Mouse (Mus musculus) neural tube, embryonic 12.5 days (tissue): ENCODE data around the gene Mrps7. TPM values are rescaled to one million over a fixed set of nuclear protein-coding genes. Genes with fewer than 3 reads are reported as not detected.

Experiments
- ATAC-seq: fragments of 200-750 bp; cut with Nextera tagmentation; 2 replicates; pipeline ENCODE4 v1.8.0; 2017; ENCODE audit warnings: low read depth, mild to moderate bottlenecking, moderate TSS enrichment, moderate library complexity; ENCODE audit not compliant: low FRiP score
- H3K27ac ChIP-seq: fragments of 300-500 bp; sonication (generic); 2 replicates; pipeline ENCODE4 v1.5.1; 2016
- H3K27me3 ChIP-seq: fragments of 300-500 bp; sonication (generic); replicated peaks from 2 replicates; pipeline ENCODE4 v1.6.1; 2016; ENCODE audit warnings: mild to moderate bottlenecking
- H3K36me3 ChIP-seq: fragments of 300-500 bp; sonication (generic); 2 replicates; pipeline ENCODE4 v1.6.1; 2016; ENCODE audit warnings: mild to moderate bottlenecking
- H3K4me1 ChIP-seq: fragments of 300-500 bp; sonication (generic); 2 replicates; pipeline ENCODE4 v1.6.1; 2016
- H3K4me2 ChIP-seq: fragments of 300-500 bp; sonication (generic); replicated peaks from 2 replicates; pipeline ENCODE4 v1.6.1; 2016; ENCODE audit warnings: mild to moderate bottlenecking
- H3K4me3 ChIP-seq: fragments of 300-500 bp; sonication (generic); 2 replicates; pipeline ENCODE4 v1.5.1; 2016
- H3K9ac ChIP-seq: fragments of 300-500 bp; sonication (generic); 2 replicates; pipeline ENCODE4 v1.6.1; 2016; ENCODE audit warnings: mild to moderate bottlenecking
- H3K9me3 ChIP-seq: fragments of 300-500 bp; sonication (generic); 2 replicates; pipeline ENCODE4 v1.6.1; 2016; ENCODE audit warnings: mild to moderate bottlenecking
- WGBS: fragments of 180-500 bp; shearing (Covaris S2); methylation state at CpG from one replicate; pipeline ENCODE4 v1.1.7; 2016; 5-methylcytosine and 5-hydroxymethylcytosine counted together
- polyA plus RNA-seq: library from polyadenylated mRNA; unstranded; fragments of >200 nt; fragmentation: Nextera tagmentation; extraction: Ambion mirVana; gene quantifications from 2 replicates; pipeline ENCODE4 v1.2.1, GENCODE M21; 2016

Mrps7 gene
- polyA plus RNA-seq, 1 experiment from 2014 or later = 85.2 TPM

GRCm38 (mm10) chr11:115634109-115634508 is 30.4 kb downstream of the Mrps7 start:
- Histone ChIP-seq H3K4me2 (no peak overlapping the region), H3K27ac (no peak overlapping the region), H3K4me3 (no peak overlapping the region), H3K9ac (no peak overlapping the region), H3K27me3 (no peaks in the 10 kb centered on the region), H3K4me1 (no peaks in the 10 kb centered on the region), H3K36me3 (no peaks in the 10 kb centered on the region), H3K9me3 (no peaks in the 10 kb centered on the region)
- WGBS = 70% methylated on average over 4 of the region's 4 CpGs
- ATAC-seq = no peak

GRCm38 (mm10) chr11:115635041-115635440 is 31.3 kb downstream of the Mrps7 start:
- WGBS = 86% methylated on average over 8 of the region's 8 CpGs
- no peak for ATAC-seq

DNA sequence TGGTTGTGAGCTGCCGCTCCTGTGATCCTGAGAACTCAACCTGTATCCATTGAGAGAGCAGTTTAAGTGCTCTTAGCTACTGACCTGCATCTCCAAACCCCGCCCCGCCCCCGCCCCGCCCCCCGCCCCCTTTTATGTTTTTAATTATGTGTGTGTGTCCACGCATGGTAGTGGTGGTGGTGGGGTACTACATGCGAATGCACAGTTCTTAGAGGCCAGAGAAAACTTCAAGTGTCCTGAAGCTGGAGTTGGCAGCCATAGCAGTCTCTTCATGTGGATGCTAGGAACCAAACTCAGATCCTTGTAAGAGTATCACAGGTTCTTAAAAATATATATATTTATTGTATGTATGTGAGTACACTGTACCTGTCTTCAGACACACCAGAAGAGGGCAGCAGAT is 31.8 kb downstream of the Mrps7 start:
- Histone ChIP-seq H3K4me1 (no peaks in the 10 kb centered on the region), H3K27ac (no peak overlapping the region), H3K27me3 (no peaks in the 10 kb centered on the region), H3K9me3 (no peaks in the 10 kb centered on the region), H3K9ac (no peak overlapping the region), H3K4me3 (no peak overlapping the region), H3K36me3 (no peaks in the 10 kb centered on the region), H3K4me2 (no peak overlapping the region)
- ATAC-seq = no peak
- WGBS = 67% methylated on average over 8 of the region's 8 CpGs

More at GRCm38 (mm10) chr11:115635041-115635440, 31.3 kb downstream of the Mrps7 start:
- Histone ChIP-seq H3K36me3 (no peaks in the 10 kb centered on the region), H3K9me3 (no peaks in the 10 kb centered on the region), H3K27me3 (no peaks in the 10 kb centered on the region), H3K4me1 (no peaks in the 10 kb centered on the region), H3K9ac (no peak overlapping the region), H3K4me3 (no peak overlapping the region), H3K27ac (no peak overlapping the region), H3K4me2 (no peak overlapping the region)

- no peaks in the 10 kb centered on the region for H3K27me3 ChIP-seq
- WGBS = 80% methylated on average over 3 of the region's 3 CpGs
- ATAC-seq = no peak
- no peak overlapping the region for H3K4me3 ChIP-seq
- no peak overlapping the region for H3K27ac ChIP-seq
- H3K9me3 ChIP-seq = no peaks in the 10 kb centered on the region
- no peaks in the 10 kb centered on the region for H3K4me1 ChIP-seq
- H3K9ac ChIP-seq = no peak overlapping the region
- H3K4me2 ChIP-seq = no peak overlapping the region
- no peaks in the 10 kb centered on the region for H3K36me3 ChIP-seq
Measured at GRCm38 (mm10) chr11:115636960-115637359, 33.2 kb downstream of the Mrps7 start.

GRCm38 (mm10) chr11:115638498-115639409 is 35.0 kb downstream of the Mrps7 start:
- H3K4me3 ChIP-seq = no peak overlapping the region
- H3K9ac ChIP-seq = no peak overlapping the region
- 83% methylated on average over 5 of the region's 5 CpGs for WGBS
- H3K27me3 ChIP-seq = no peaks in the 10 kb centered on the region
- H3K27ac ChIP-seq = no peak overlapping the region
- peaks cover 11% of the 10 kb centered on the region for H3K36me3 ChIP-seq
- no peaks in the 10 kb centered on the region for H3K4me1 ChIP-seq
- no peaks in the 10 kb centered on the region for H3K9me3 ChIP-seq
- no peak overlapping the region for H3K4me2 ChIP-seq
- no peak for ATAC-seq

- Histone ChIP-seq H3K27ac (no peak overlapping the region), H3K27me3 (no peaks in the 10 kb centered on the region), H3K4me3 (no peak overlapping the region), H3K36me3 (peaks cover 17% of the 10 kb centered on the region), H3K4me1 (no peaks in the 10 kb centered on the region), H3K9ac (no peak overlapping the region), H3K9me3 (no peaks in the 10 kb centered on the region), H3K4me2 (no peak overlapping the region)
- WGBS = 81% methylated on average over 4 of the region's 4 CpGs
- ATAC-seq = no peak
Measured at GRCm38 (mm10) chr11:115639540-115639939, 35.8 kb downstream of the Mrps7 start.

- Histone ChIP-seq H3K27me3 (no peaks in the 10 kb centered on the region), H3K9ac (no peak overlapping the region), H3K9me3 (no peaks in the 10 kb centered on the region), H3K4me3 (no peak overlapping the region), H3K27ac (no peak overlapping the region), H3K4me2 (no peak overlapping the region), H3K4me1 (no peaks in the 10 kb centered on the region), H3K36me3 (peaks cover 23% of the 10 kb centered on the region)
- no peak for ATAC-seq
- 86% methylated on average over 3 of the region's 4 CpGs for WGBS
Measured at GRCm38 (mm10) chr11:115640311-115640828, 36.6 kb downstream of the Mrps7 start.

DNA sequence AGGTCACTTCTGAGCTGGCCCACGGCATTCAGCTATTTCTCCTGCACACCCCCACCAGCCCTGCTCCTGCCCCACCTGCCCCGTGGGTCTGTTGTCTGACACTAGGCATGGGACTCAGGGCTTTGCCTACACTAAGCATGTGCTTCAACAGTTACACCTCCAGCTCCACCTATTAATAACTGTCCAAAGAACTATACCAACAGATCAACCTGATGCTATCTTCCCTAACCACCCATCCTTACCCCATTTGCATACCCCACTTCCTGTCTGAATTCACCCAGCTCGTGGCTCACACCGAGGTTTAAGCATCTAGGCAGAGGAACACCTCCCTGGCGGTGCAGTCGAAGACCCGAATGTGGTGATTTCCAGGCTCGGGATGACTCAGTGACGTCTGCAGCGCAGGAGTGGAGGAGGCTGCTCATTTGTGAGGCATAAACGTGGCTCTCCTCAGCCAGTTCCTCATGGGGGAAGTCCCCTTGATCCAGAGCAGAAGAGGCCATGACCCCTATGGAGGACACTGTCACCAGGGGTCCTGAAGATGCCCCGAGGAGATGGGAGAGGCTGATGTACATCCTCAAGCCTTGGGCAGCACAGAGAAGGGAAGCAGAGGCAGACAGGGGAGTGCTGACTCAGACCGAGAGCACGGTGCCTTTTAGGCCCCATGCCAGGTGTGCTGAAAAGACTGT is 37.4 kb downstream of the Mrps7 start:
- WGBS = 61% methylated on average over 14 of the region's 14 CpGs
- Histone ChIP-seq H3K27me3 (no peaks in the 10 kb centered on the region), H3K9ac (no peak overlapping the region), H3K4me2 (no peak overlapping the region), H3K4me1 (no peaks in the 10 kb centered on the region), H3K9me3 (no peaks in the 10 kb centered on the region), H3K27ac (no peak overlapping the region), H3K36me3 (peaks cover 23% of the 10 kb centered on the region), H3K4me3 (no peak overlapping the region)
- no peak for ATAC-seq

- Histone ChIP-seq H3K4me1 (no peaks in the 10 kb centered on the region), H3K4me2 (no peak overlapping the region), H3K27ac (no peak overlapping the region), H3K36me3 (peaks cover 28% of the 10 kb centered on the region), H3K4me3 (no peak overlapping the region), H3K27me3 (no peaks in the 10 kb centered on the region), H3K9me3 (no peaks in the 10 kb centered on the region), H3K9ac (no peak overlapping the region)
- no peak for ATAC-seq
- 89% methylated on average over 4 of the region's 4 CpGs for WGBS
Measured at GRCm38 (mm10) chr11:115641664-115642036, 37.9 kb downstream of the Mrps7 start.

GRCm38 (mm10) chr11:115642705-115643104 is 39.0 kb downstream of the Mrps7 start:
- H3K4me2 ChIP-seq = no peak overlapping the region
- no peaks in the 10 kb centered on the region for H3K4me1 ChIP-seq
- H3K9ac ChIP-seq = no peak overlapping the region
- H3K4me3 ChIP-seq = no peak overlapping the region
- H3K27me3 ChIP-seq = no peaks in the 10 kb centered on the region
- WGBS = 99% methylated on average over 2 of the region's 2 CpGs
- H3K27ac ChIP-seq = no peak overlapping the region
- no peaks in the 10 kb centered on the region for H3K9me3 ChIP-seq
- ATAC-seq = no peak
- H3K36me3 ChIP-seq = peaks cover 34% of the 10 kb centered on the region

DNA sequence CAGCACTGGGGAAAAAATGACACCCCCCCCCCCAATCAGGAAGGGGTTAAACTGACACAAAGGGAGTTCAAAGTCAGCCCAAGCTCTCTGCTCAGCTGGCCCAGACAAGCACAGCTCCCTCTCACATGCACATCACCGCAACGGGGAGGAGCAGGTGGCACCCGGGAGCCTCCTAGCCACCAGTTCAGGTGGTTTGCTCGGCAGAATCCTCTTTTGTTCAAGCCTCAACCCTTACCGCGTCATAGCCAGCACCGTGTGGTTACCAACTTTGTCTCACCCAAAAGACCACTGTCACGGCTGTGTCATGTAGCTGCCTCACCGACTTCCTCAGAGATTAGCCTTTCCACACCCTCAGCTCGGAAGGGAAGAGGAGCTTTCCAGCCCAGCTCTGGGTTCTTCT is 39.5 kb downstream of the Mrps7 start:
- Histone ChIP-seq H3K36me3 (peaks cover 38% of the 10 kb centered on the region), H3K9me3 (no peaks in the 10 kb centered on the region), H3K27me3 (no peaks in the 10 kb centered on the region), H3K4me2 (no peak overlapping the region), H3K4me1 (no peaks in the 10 kb centered on the region), H3K27ac (no peak overlapping the region), H3K9ac (no peak overlapping the region), H3K4me3 (no peak overlapping the region)
- ATAC-seq = no peak
- 73% methylated on average over 10 of the region's 10 CpGs for WGBS

GRCm38 (mm10) chr11:115644308-115644707 is 40.6 kb downstream of the Mrps7 start:
- Histone ChIP-seq H3K4me1 (no peaks in the 10 kb centered on the region), H3K9me3 (no peaks in the 10 kb centered on the region), H3K36me3 (peaks cover 45% of the 10 kb centered on the region), H3K9ac (no peak overlapping the region), H3K4me3 (no peak overlapping the region), H3K27ac (no peak overlapping the region), H3K27me3 (no peaks in the 10 kb centered on the region), H3K4me2 (no peak overlapping the region)
- no peak for ATAC-seq
- WGBS = 94% methylated on average over 13 of the region's 13 CpGs
